Mouse (Mus musculus): ENCODE measurements around the gene Begain. TPM values are rescaled to one million over a fixed set of nuclear protein-coding genes. Genes with fewer than 3 reads are reported as not detected.

Begain gene
- total RNA-seq, 2 experiments from 2014 or later: 0.15 to 0.20 TPM

GRCm38 (mm10) chr12:108983496-108983895 is 84.5 kb downstream of the Begain start:
- no peak for DNase-seq
- intact Hi-C loops (cut with DNase I): no loop called here

- DNase-seq: no peak
- intact Hi-C loops (cut with DNase I): no loop called here
Measured at GRCm38 (mm10) chr12:108982684-108982960, 85.4 kb downstream of the Begain start.

Other genes starting within 250 kb of the Begain start
- gene Slc25a29, start 232.3 kb downstream of the Begain start, total RNA-seq (2021): 1 to 10 TPM; 7.3 to 9.2 TPM
- 1 to 10 TPM; 4.9 to 6.8 TPM for gene Slc25a47, start 232.2 kb downstream of the Begain start, total RNA-seq (2021)
- 1 to 10 TPM; 4.6 to 5.1 TPM for gene Wdr25, start 174.6 kb downstream of the Begain start, total RNA-seq (2021)
- 10 to 100 TPM; 23.8 to 26.2 TPM for gene Wars, start 174.0 kb downstream of the Begain start, total RNA-seq (2021)

Data from gastrocnemius, postnatal 36 days (tissue).